Mouse (Mus musculus) right cerebral cortex, adult 18-20 months (tissue): ENCODE data around the gene Tmem59l.

Experiments
- DNase-seq: peaks from one replicate; pipeline ENCODE4 v3.0.0; 2022; ENCODE audit warnings: mixed read lengths

Tmem59l gene

GRCm38 (mm10) chr8:70458462-70458861 lies 28.7 kb downstream of the Tmem59l start:
- DNase-seq, result no peak

- no peak for DNase-seq
These were observed 29.3 kb downstream of the Tmem59l start for GRCm38 (mm10) chr8:70457882-70458281.

- no peak for DNase-seq
These were observed 30.2 kb downstream of the Tmem59l start for GRCm38 (mm10) chr8:70456996-70457395.

GRCm38 (mm10) chr8:70453852-70454251 lies 33.3 kb downstream of the Tmem59l start:
- peak; percentile 74 for DNase-seq

- DNase-seq, result peak; percentile 71
These were observed 34.8 kb downstream of the Tmem59l start for GRCm38 (mm10) chr8:70452196-70452966.

- peak; percentile 51 for DNase-seq
These were observed 39.3 kb downstream of the Tmem59l start for GRCm38 (mm10) chr8:70447639-70448420.

- DNase-seq, result no peak
These were observed 41.2 kb downstream of the Tmem59l start for GRCm38 (mm10) chr8:70445988-70446387.

GRCm38 (mm10) chr8:70443326-70443725 lies 43.8 kb downstream of the Tmem59l start:
- no peak for DNase-seq

- DNase-seq, result no peak
These were observed 45.6 kb downstream of the Tmem59l start for GRCm38 (mm10) chr8:70441565-70441964.

GRCm38 (mm10) chr8:70440246-70440645 lies 46.9 kb downstream of the Tmem59l start:
- DNase-seq, result no peak

GRCm38 (mm10) chr8:70439848-70440179 lies 47.3 kb downstream of the Tmem59l start:
- no peak for DNase-seq

GRCm38 (mm10) chr8:70439055-70439847 lies 47.9 kb downstream of the Tmem59l start, which contains the start of gene Crtc1:
Gene Crtc1, minus strand, starts transcription at chr8:70439579.
- peak; percentile 96 for DNase-seq

- no peak for DNase-seq
These were observed 48.7 kb downstream of the Tmem59l start for GRCm38 (mm10) chr8:70438423-70438822.

GRCm38 (mm10) chr8:70435156-70435555 lies 52.0 kb downstream of the Tmem59l start:
- DNase-seq, result no peak
